Mouse (Mus musculus) R1 (cell line): ENCODE measurements around the gene Paqr5.

Source experiments
- DNase-seq: peaks from one replicate; pipeline ENCODE4 v3.0.0-alpha.2; 2018; ENCODE audit warnings: low read depth, low spot score

Paqr5 gene

DNA sequence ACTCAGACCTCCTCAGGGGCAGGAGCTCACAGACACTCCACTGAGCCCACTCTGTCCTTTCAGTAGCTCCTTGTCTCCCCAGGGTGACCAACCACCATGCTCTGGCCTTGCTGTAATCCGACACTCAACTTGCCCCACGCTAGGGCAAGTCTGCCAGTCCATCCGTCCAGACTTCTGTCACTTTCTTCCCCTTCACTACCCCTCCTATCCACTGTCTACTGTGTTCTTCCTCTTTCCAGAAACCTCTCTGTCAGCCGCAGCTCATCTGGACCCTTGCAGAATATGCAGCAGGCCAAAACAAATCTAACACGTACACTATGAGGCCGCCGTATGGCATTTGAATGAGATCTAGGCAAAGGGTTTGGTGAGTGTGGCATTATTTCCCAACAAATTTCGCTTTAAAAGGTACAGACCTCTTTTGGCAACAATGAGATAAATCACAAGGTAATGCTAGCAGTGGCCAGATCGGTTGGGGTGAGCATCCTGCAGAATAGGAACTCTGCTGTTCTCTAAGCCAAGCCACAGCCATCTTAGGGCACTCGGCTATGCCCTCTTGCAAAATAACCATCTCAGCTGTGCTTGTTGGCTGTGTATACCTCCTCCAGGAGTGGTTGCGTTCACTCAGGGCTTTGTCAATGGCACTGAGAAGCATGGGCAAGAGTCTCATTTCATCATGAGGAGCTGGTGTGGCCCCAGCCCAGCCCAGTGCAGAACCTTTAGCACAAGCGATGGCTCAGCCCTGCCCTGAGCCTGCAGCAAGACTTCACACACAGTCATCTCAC lies 13.1 kb downstream of the Paqr5 start:
- DNase-seq = no peak

- DNase-seq = no peak
Observed at GRCm38 (mm10) chr9:62008360-62008759, 18.3 kb downstream of the Paqr5 start.

GRCm38 (mm10) chr9:62007028-62007427 lies 19.6 kb downstream of the Paqr5 start:
- DNase-seq = no peak

DNA sequence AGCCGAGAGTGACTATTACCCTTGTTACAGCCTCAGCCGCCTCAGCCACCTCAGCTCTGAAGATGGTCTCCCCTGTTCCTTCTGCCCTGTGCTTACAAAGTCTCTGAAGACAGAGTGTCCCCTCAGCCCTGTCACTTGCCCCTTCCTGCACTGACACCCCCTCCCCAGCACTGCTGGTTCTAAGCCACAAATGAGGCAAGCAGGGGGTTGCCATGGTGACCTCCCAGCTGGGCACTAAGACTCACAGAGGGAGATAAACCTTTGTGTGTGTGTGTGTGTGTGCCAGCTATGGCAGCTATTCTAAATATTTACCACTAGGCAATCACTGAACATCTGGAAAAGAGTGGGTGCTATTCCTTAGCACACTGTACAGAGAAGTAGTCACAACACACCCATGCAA lies 23.0 kb downstream of the Paqr5 start:
- DNase-seq = peak; percentile 28

DNA sequence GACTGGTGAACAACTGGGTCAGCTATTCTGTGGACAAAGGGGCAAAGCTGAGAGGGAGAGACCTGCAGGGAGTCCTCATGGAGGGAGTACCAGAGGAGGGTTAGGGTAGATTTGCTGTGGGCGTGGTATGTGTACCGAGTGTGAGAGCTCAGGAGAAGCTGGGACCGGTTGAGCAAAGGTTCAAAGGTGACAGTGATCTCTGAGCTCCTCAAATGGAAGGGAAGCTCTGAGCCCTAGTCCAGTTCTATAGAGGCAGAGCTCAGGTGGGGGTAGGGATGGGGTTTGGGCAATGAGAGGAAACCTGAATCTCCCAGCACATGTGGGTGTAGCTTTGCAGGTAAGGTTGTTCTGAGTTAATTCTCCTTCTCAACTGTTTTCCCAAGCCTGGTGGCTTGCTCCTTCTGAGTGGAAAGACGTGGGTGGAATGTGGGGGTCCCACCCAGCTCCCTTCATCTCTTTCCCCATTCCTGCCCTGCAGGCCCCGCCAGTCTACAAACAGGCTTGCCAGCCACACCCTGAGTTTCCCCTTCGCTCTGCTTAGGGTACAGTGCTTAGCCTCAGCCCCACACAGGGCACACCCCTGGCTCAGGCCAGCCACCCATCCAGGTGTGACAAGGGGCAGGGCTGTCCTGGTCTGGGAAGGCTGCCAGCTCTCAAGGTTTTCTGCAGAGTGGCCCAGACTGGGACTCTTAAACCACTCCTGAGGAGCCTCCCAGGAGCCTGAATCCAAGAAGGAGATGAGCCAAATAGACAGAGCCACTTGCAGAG lies 26.8 kb downstream of the Paqr5 start:
- DNase-seq = no peak

GRCm38 (mm10) chr9:61997860-61998259 lies 28.8 kb downstream of the Paqr5 start:
- DNase-seq = peak; percentile 65

GRCm38 (mm10) chr9:61991158-61991557 lies 35.5 kb downstream of the Paqr5 start:
- no peak for DNase-seq

DNA sequence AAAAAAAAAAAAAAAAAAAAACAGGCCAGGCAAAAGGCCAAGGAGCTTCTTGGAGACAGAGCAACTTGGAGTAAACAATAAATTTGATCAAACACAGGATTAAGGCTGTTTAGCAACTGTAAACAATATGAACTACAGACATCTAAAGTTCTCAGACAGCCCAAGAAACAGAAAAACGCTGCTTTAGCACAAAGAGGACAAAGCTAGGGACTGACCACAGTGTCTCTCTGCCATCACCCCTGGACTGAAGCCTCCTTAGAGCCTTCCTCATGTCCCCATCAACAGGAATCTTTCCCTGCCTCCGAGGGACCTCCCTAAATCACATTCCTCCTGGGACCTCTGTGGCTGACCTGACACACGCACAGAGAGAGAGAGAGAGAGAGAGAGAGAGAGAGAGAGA lies 35.9 kb downstream of the Paqr5 start:
- DNase-seq = no peak

DNA sequence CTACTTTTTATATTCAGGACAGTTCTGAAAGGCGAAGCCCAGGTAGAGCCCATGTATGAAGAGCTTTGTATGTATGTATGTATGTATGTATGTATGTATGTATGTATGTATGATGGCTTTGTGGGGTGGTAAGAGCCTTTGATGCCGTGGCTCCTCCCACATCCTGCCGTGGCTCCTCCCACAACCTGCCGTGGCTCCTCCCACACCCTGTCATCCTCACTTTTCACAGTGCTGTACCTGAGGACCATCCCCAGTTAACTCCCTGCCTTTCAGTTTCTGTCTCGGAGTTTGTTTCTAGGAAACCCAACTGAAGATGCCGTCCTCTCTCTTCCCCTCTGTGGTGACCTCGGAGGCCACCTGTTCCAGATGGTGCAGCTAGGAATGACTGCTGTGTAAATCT lies 40.6 kb downstream of the Paqr5 start:
- peak; percentile 17 for DNase-seq

- peak; percentile 63 for DNase-seq
Observed at GRCm38 (mm10) chr9:61985183-61985863, 41.3 kb downstream of the Paqr5 start.

GRCm38 (mm10) chr9:61982940-61983620 lies 43.6 kb downstream of the Paqr5 start:
- DNase-seq = peak; percentile 82

- no peak for DNase-seq
Observed at GRCm38 (mm10) chr9:61981876-61982275, 44.8 kb downstream of the Paqr5 start.

DNA sequence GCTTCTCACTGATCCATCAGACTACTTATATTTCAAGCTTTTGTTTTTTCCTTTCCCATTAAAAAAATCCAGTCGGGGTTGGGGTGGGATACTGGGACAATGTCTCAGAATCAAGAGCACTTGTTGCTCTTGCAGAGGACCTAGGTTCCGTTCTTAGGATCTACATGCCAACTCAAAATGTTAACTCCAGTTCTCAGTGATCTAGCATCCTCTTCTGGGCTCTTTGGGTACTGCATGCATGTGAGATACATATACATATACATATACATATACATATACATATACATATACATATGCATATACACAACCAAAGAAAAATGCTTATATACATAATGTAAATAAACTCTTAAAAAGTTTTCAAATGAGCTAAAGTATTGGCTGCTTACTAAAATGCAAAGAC lies 46.7 kb downstream of the Paqr5 start:
- DNase-seq = peak; percentile 40

- DNase-seq = no peak
Observed at GRCm38 (mm10) chr9:61977258-61977945, 49.3 kb downstream of the Paqr5 start.

GRCm38 (mm10) chr9:61972031-61972430 lies 54.6 kb downstream of the Paqr5 start:
- DNase-seq = no peak

DNA sequence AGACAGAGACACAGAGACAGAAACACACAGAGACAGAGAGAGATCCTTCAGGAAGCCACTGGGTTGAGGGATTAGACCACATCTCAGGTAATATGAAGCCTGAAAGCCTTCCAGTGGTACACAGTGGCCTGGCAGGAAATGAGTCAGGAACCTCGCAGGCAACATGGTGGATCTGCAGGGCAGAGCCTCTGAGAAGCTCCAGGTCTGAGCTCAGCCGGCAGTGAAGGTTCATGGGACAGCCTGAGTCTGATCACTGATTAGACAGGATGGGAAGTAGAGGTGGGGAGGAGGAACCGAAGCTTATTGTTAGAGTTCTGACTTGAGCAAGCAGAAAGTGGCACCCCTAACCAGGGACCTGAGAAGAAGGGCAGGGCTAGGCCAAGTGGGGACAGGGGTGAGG lies 55.6 kb downstream of the Paqr5 start:
- DNase-seq = no peak

- no peak for DNase-seq
Observed at GRCm38 (mm10) chr9:61967357-61967756, 59.3 kb downstream of the Paqr5 start.

DNA sequence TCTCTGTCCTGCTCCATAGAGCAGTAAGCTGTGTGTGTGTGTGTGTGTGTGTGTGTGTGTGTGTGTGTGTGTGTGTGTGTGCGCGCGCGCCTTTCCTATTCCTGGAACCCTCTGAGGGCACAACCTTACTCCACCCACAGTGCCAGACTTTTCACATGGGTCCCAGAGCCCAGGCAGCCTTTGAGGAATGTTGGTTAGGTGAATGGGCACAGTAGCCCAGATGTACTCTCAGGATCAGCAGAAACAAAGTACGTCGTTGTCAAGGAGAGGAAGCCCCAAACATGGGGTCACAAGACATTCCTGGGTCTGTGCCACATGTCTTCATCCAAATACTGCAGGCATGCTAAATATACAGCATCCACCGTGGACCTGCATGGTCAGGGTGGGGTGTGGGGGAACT lies 60.7 kb downstream of the Paqr5 start:
- DNase-seq = no peak

DNA sequence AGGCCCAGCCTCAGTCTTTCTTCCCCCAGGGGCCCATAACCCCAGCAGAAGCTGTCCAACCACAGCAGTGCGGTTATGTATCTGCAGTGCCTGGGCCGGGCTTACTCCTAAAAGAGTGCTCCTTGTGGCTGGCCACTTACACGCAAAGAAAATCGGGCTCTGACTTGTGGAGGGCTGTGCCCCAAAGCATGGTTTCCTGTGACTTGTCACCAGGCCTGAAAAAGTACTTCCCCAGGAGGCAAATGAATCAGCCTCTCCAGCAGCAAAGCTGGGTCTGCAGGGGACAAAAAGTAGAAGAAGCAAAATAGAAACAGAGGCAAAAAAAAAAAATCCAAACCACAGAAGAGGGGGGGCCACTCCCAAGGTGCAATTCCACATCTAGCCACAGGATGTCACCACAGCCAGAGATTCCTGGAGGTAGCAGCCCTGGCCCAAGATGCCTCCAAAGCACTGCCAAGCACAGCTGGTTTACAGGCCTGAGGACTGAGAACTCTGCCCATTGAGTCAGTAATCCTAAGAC lies 61.2 kb downstream of the Paqr5 start:
- peak; percentile 78 for DNase-seq

DNA sequence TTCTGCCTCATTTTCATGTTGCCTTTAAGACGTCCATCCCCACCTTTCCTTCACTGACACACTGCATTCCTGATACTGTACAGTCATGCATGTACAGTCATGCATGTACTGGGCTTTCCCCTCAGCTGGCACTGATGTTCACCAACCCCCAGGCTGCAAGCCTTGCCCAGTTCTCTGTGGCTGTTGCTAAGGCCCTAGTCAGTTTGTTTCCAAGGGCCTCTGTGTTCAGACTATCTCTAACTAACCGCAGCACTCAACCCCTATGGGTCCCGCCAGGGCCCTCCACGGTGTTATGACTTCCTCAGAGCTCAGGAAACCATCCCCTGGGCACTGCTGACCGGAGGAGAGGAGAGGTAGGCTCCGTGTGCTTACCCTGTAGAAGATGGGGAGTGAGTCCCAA lies 63.3 kb downstream of the Paqr5 start:
- no peak for DNase-seq

DNA sequence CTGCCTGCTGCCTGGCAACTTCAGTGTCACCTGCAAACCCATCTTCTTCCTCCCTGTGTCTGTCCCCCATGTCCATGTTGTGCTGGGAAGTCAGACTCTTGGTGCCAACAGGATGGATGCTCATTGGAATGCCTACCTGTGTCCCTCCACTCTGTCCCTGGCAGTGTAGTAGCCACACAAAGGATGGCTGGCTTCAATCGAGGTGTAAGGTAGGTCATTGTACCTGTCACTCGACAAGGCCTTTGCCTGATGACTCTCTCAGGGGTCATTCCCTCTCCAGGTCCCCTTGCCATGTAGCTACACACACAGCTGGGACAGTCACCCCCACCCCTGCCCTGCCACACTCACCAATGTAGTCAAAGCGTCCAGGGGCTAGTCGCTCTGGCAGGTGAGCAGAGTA lies 65.5 kb downstream of the Paqr5 start:
- DNase-seq = no peak
